Mouse (Mus musculus): ENCODE data around the gene Tcea3.

The Tcea3 gene

DNA sequence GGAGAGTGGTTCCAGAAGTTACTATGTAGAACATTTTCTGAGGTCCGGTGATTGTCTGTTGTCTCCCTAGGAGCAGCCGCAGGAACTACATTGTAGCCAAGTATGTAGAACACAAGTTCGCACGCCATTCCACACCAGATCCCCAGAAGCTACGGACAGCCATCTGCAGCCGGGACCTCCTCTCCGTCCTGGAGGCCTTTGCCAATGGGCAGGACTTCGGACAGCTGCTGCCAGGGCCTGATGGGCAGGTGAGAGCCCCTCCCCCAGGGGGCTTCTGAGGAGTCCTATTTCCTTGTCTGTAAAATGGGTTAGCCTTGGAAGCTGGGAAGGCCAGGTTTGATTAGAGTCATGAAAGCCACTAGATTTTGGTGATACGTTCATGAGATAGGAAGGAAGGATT lies 8.4 kb upstream of the Tcea3 start:
- no peak for DNase-seq (ENCODE audit: low spot score in 2 of 2)

GRCm38 (mm10) chr4:136239622-136240021 lies 7.9 kb upstream of the Tcea3 start:
- peak; percentile 35 to 89 for DNase-seq (ENCODE audit: low spot score in 2 of 2)

DNA sequence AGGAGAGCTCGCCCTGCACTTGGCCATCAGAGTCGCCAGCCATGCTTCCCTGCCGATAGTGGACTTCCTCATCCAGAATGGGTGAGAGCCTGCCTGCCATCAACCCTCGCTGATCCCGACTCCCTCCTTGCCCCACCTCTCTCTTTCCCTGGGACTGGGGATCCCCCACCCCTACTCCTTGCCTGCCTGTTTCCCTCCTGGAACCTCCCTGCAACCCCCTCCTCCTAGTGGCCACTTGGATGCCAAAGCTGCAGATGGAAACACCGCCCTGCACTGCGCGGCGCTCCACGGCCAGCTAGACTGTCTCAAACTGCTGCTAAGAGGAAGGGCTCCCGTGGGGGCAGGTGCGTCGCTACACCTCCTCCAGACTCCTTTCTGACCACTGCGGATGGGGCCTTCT lies 7.4 kb upstream of the Tcea3 start:
- DNase-seq (ENCODE audit: low spot score in 2 of 2) = no peak

GRCm38 (mm10) chr4:136240955-136241354 lies 6.6 kb upstream of the Tcea3 start:
- DNase-seq (ENCODE audit: low spot score in 2 of 2) = no peak

- no peak for DNase-seq (ENCODE audit: low spot score in 2 of 2)
These were observed 5.3 kb upstream of the Tcea3 start for GRCm38 (mm10) chr4:136242065-136242703.

GRCm38 (mm10) chr4:136242728-136243127 lies 4.8 kb upstream of the Tcea3 start:
- DNase-seq (ENCODE audit: low spot score in 2 of 2) = no peak

DNA sequence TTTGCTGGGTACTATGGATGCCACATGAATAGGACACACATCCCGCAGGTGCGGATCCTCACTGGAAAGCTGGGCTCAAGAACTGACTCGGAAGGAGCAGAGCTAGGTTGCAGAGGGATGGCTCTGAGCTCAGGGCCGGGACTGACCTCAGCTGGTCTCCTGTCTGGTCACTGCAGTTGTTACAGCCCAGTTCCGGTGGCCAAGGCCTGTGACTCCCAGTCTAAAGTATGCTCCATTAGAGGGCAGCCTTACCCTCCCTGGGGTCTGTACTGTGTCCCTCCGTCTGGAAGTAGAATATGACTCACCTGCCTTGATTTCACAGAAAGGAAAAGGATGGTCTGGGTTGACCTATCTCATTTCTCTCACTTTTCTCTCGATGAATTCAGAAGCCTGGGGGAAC lies 3.3 kb upstream of the Tcea3 start:
- no peak for DNase-seq (ENCODE audit: low spot score in 2 of 2)

DNA sequence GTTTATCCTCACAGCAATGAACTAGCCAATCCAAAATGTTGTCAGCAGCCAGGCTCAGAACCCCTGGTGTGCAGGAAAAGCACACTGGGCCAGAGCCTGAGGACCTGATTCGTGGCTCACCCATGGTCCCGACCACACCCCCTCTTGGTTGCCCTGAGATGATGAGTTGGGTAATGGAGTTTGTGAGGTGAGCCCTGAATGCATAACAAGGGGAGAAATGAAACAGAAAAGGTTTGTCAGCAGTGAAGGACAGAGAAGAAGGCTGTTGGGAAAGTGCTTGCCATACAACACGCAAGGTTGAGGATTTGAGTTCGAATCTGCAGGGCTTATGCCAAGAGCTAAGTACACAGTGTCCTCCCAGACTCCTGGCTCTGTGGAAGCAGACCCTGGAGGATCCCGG lies 1.8 kb upstream of the Tcea3 start:
- no peak for DNase-seq (ENCODE audit: low spot score in 2 of 2)

DNA sequence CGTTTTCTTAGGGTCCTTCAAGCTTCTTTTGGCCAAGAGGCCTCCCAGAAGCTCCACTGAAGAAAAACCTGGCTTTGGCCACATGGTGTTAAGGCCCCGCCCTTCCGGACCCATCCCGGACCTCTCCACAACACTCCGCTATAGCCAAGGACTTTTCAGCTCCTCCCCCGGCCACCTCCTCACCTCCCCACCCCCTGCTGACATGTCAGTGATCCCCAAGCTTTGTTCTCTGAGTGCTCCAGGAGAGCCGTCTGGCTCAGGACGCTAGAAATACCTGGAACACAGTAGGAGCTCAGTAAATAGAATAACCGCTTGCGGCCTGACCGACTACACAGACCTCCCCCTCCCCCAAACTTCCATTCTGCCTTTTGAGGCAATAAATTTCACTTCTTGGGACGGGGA lies 960 bp upstream of the Tcea3 start:
- no peak for DNase-seq (ENCODE audit: low spot score in 2 of 2)

- no peak for DNase-seq (ENCODE audit: low spot score in 2 of 2)
These were observed 172 bp upstream of the Tcea3 start for GRCm38 (mm10) chr4:136247386-136247728.

DNA sequence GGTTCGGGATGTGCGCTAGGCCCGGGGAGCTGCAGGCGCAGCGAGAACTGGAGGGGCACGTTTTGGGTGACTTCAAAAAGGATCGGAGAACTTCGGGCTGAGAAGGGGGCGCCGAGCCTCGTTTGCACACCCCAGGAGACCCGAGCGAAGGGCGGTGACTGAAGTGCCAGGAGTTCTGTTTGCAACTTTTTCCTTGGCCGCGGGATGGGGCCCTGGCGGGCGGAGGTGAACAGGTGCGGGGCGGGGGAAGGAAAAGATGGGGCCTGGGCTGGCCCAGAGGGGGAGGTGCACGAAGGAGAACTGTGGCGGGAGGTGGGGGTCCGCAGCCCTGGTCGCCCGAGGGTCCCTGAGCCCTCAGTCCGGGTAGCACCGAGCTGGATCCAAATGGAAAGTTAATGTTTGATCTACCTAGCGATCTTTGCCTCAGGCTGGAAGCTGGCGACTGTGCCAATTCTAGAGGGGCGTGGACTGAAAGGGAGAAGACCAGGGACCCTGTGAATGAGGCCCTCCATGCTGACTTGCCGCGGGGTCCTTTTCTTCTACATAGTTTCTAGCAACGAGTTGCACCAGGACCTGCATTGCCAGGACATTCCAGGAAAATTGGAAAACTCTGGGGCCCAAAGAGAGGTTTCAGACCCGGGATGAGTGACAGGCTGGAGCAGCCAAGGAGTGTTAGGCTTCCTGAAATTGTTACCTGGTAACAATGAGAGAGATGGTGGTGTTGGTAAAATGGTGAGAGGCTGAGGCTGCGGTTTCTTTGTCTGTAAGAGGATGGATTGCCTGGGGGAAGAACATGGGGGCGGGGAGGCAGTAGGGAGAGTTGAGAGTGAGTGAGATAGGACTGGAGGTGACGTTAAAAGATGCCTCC lies 1.2 kb downstream of the Tcea3 start:
- DNase-seq (ENCODE audit: low spot score in 2 of 2) = no peak

- DNase-seq (ENCODE audit: low spot score in 2 of 2) = no peak
These were observed 1.8 kb downstream of the Tcea3 start for GRCm38 (mm10) chr4:136249332-136249647.

DNA sequence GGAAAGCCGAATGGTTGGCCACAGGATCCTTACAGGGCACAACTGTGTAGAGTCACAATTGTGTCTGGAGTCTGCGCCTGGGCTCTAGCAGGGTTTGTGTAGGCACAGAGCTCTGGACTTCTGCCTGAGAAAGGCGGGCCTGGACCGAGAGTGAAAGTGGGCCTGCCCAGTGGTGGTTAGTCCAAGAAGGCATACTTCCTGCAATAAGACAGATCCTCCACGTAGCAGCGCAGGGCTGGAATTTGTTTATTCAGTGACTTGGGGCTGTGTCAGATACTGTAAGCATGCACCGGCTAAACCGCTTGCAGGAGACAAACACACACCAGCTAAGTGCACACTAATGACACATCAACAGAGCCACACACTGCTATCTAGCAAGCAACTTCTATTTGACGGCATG lies 2.3 kb downstream of the Tcea3 start:
- no peak for DNase-seq (ENCODE audit: low spot score in 2 of 2)

DNA sequence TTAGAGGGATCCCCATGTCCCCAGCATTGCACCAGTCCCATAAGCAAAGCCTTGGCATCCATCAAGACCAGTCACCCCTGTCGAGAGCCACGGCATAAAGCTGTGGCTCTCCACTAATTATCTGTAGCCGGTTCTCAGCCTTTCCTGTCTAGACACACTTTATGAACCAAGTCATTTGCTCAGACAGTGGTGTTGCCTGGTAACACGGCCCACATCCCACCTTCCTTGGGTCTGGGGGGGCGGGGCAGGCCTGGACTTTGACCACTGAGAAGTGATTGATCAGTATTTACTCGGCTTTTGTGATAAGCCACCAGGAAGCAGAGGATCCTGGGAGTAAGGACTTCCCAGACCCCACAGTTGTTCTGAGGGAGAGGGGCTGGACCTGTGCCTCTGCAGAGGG lies 8.4 kb downstream of the Tcea3 start:
- no peak for DNase-seq (ENCODE audit: low spot score in 2 of 2)

DNA sequence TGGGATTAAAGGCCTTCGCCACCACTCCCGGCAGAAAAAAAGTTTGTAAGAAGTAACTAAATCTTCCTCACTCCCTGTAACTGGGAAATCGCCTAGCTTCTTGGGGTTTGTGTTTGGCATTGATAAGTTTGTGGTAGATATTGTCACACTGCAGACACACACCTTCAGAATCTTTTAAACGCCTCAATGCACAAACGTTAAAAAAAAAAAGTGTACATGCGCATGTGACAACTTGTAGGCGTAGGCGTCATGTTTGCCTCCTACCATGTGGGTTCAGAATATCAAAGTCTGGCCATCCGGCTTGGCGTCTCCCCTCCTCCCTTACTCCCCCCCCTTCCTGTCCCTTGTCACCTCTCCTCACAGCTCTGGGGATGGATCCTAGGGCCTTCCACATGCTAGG lies 9.2 kb downstream of the Tcea3 start:
- DNase-seq (ENCODE audit: low spot score in 2 of 2) = no peak

- DNase-seq (ENCODE audit: low spot score in 2 of 2) = no peak
These were observed 12.4 kb downstream of the Tcea3 start for GRCm38 (mm10) chr4:136259916-136260315.

DNA sequence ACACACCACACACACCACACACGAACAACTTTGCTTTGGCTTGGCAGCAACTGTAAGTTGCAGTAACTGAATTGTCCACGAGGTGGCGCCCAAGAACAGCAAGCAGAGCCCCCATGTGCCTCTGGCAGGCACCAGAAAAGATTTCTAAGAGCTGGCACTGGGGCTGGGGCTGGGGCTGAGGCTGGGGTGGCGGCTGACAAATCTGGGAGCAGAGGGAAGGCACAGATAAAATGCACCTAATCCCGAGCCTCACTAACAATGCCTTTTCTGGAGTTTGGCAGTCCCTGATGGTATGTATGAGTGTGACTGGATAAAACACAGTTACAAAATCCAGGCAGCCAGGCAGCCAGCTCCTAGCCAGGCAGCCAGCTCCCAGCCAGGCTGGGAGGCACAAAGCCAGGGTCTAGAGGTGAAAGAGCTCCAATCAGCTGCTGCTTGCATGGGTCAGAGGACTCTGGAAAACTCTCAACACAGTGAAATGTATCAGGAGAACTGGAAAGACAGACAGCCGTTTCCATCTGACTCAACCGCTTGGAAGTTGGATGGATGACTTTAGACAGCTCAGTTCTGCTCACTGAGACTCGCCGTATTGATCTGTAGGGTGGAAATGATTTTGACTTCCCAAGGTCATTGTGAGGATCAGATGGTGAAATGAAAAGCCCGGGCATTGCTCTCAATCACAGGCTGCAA lies 13.1 kb downstream of the Tcea3 start:
- peak in 1 of 2 experiments; percentile 75 for DNase-seq (ENCODE audit: low spot score in 2 of 2)

- no peak for DNase-seq (ENCODE audit: low spot score in 2 of 2)
These were observed 14.4 kb downstream of the Tcea3 start for GRCm38 (mm10) chr4:136261912-136262311.

- no peak for DNase-seq (ENCODE audit: low spot score in 2 of 2)
These were observed 16.0 kb downstream of the Tcea3 start for GRCm38 (mm10) chr4:136263555-136263954.

GRCm38 (mm10) chr4:136266716-136267343 lies 19.3 kb downstream of the Tcea3 start:
- DNase-seq (ENCODE audit: low spot score in 2 of 2) = no peak

- DNase-seq (ENCODE audit: low spot score in 2 of 2) = no peak
These were observed 21.4 kb downstream of the Tcea3 start for GRCm38 (mm10) chr4:136268912-136269311.

DNA sequence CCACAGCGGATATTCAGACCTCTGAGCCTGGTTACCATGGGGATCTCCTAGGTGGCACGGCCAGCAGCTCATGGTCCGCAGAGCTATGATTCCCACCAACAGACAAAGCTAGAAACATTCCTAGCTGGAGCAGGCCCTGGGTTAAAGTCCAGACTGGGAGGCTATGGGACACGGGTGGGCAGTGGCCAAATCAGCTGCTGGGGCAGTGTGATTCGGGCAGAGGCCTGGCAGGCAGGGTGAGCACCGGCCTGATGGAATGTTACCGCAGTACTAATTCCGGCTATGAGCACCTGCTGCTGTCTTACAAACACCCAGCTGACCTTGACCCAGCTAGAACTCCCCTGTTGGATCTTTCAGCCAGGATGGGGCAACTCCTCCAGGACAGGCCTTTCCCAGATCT lies 23.1 kb downstream of the Tcea3 start:
- DNase-seq (ENCODE audit: low spot score in 2 of 2) = no peak

- no peak for DNase-seq (ENCODE audit: low spot score in 2 of 2)
These were observed 33.6 kb downstream of the Tcea3 start for GRCm38 (mm10) chr4:136281097-136281496.

Measured in left cerebral cortex, adult 9 months (tissue).